Mouse (Mus musculus) liver, embryonic 11.5 days (tissue): ENCODE data around the gene Znhit1. TPM values are rescaled to one million over a fixed set of nuclear protein-coding genes. Genes with fewer than 3 reads are reported as not detected.
"Not testable (repeated sequence)": the region's sequence is repeated elsewhere in the genome, so short reads cannot be mapped to it uniquely, and the experiment has no call there.

Source experiments
- ATAC-seq: fragments of 200-750 bp; cut with Nextera tagmentation; replicated peaks from 2 replicates; pipeline ENCODE4 v1.8.0; 2017; ENCODE audit warnings: moderate number of reproducible peaks, mild to moderate bottlenecking, moderate TSS enrichment, moderate library complexity; ENCODE audit not compliant: low FRiP score
- DNase-seq: peaks from one replicate; pipeline ENCODE4 v3.0.0-alpha.2; 2017; ENCODE audit warnings: low spot score
- H3K27ac ChIP-seq: fragments of 300-500 bp; sonication (generic); 2 replicates; pipeline ENCODE4 v1.5.1; 2014; ENCODE audit warnings: mild to moderate bottlenecking, low read depth, low read length, control low read depth
- H3K27me3 ChIP-seq: fragments of 300-500 bp; sonication (generic); replicated peaks from 2 replicates; pipeline ENCODE4 v1.6.1; 2014; ENCODE audit warnings: low read length, mixed read lengths; ENCODE audit not compliant: control insufficient read depth, insufficient read depth
- H3K36me3 ChIP-seq: fragments of 300-500 bp; sonication (generic); 2 replicates; pipeline ENCODE4 v1.6.1; 2014; ENCODE audit warnings: mild to moderate bottlenecking, low read length, moderate library complexity, mixed read lengths; ENCODE audit not compliant: control insufficient read depth, insufficient read depth
- H3K4me1 ChIP-seq: fragments of 300-500 bp; sonication (generic); replicated peaks from 2 replicates; pipeline ENCODE4 v1.6.1; 2014; ENCODE audit warnings: low read length, mixed read lengths; ENCODE audit not compliant: control insufficient read depth, insufficient read depth
- H3K4me2 ChIP-seq: fragments of 300-500 bp; sonication (generic); 2 replicates; pipeline ENCODE4 v1.6.1; 2014; ENCODE audit warnings: mild to moderate bottlenecking, control low read depth, moderate library complexity
- H3K4me3 ChIP-seq: fragments of 300-500 bp; sonication (generic); 2 replicates; pipeline ENCODE4 v1.5.1; 2014; ENCODE audit warnings: low read depth, low read length, control low read depth
- H3K9ac ChIP-seq: fragments of 300-500 bp; sonication (generic); 2 replicates; pipeline ENCODE4 v1.6.1; 2014; ENCODE audit warnings: low read depth, low read length, control low read depth
- H3K9me3 ChIP-seq: fragments of 300-500 bp; sonication (generic); 2 replicates; pipeline ENCODE4 v1.6.1; 2016; ENCODE audit warnings: low read length, inconsistent platforms, mixed read lengths; ENCODE audit not compliant: control insufficient read depth
- WGBS: fragments of 180-500 bp; shearing (Covaris S2); extraction: QIAGEN DNeasy Blood & Tissue Kit; methylation state at CpG from one replicate; pipeline ENCODE4 v1.1.7; 2014; 5-methylcytosine and 5-hydroxymethylcytosine counted together
- polyA plus RNA-seq: library from polyadenylated mRNA; unstranded; fragments of >200 nt; fragmentation: Nextera tagmentation; extraction: Ambion mirVana; gene quantifications from 2 replicates; pipeline ENCODE4 v1.2.1, GENCODE M21; 2014

Znhit1 gene
- polyA plus RNA-seq, 1 experiment from 2014 or later = 97.2 TPM

- H3K36me3 ChIP-seq = no peaks in the 10 kb centered on the region
- H3K27me3 ChIP-seq = no peaks in the 10 kb centered on the region
- H3K9me3 ChIP-seq = no peaks in the 10 kb centered on the region
- peak overlapping the region; percentile 77 for H3K4me2 ChIP-seq
- DNase-seq (no peak), ATAC-seq (no peak; the same call in 1 of the 2 replicates)
- peak overlapping the region; percentile 56 for H3K4me3 ChIP-seq
- H3K9ac ChIP-seq = peak overlapping the region; percentile 36
- 2% methylated on average over 12 of the region's 12 CpGs for WGBS
- H3K4me1 ChIP-seq = peaks cover 8% of the 10 kb centered on the region
- H3K27ac ChIP-seq = peak overlapping the region; percentile 0; the same call in 1 of the 2 replicates
These were observed 34.3 kb downstream of the Znhit1 start for GRCm38 (mm10) chr5:136953440-136953951.

DNA sequence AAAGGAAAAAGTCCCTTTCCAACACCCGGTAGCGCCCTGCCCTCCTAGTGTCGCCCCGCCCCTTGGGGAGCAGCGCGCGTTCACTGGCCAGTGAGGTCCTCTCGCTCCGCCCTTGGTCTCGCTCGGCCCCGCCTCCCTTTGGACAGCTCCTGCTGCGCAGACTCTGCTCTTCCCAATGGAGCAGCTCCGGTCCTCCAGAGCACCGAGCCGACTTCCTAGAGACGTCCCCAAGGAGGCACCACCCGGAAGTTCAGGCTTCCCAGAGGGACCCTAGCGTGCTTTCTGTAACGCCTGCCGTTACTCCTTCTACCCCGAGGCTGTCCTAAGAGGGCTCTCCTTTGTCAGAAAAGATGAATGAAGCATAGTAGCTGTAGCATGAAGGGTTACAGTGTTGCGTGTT is 34.8 kb downstream of the Znhit1 start, which contains the start of gene Fis1:
TSS of gene Fis1 (plus strand) at position 261 of the 400 bp plus-strand sequence.
- Histone ChIP-seq H3K4me3 (peak within 1 kb of the TSS; percentile 56), H3K27ac (peak within 1 kb of the TSS; percentile 0; the same call in 1 of the 2 replicates), H3K36me3 (no peaks in the 10 kb centered on the region), H3K9ac (peak within 1 kb of the TSS; percentile 36), H3K4me2 (peak within 1 kb of the TSS; percentile 77), H3K9me3 (no peaks in the 10 kb centered on the region), H3K27me3 (no peaks in the 10 kb centered on the region), H3K4me1 (peaks cover 8% of the 10 kb centered on the region)
- 0% methylated on average over 23 of the region's 23 CpGs for WGBS
- ATAC-seq (peak; percentile 98), DNase-seq (peak; percentile 93)

DNA sequence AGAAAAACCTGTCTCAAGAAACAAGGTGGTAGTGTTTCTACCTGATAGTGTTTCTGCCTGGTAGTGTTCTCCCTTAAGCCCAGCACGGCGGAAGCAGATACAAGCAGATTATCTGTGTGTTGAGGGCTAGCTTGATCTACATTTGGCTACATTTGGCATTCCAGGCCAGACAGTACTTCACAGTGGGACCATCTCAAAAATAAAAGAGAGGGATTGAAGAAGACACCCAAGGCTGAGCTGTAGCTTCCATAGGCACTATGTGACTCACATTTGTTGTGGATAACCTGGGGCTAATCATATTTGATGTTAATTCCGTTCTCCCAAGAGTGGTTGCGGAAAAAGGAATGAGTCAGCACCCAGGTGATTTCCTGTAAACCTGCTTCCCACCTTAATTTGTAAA is 35.7 kb downstream of the Znhit1 start:
- Histone ChIP-seq H3K4me2 (peak overlapping the region; percentile 77), H3K27me3 (no peaks in the 10 kb centered on the region), H3K36me3 (no peaks in the 10 kb centered on the region), H3K4me1 (peaks cover 8% of the 10 kb centered on the region), H3K4me3 (no peak overlapping the region), H3K27ac (no peak overlapping the region), H3K9ac (no peak overlapping the region), H3K9me3 (no peaks in the 10 kb centered on the region)
- no peak for ATAC-seq
- no peak for DNase-seq
- WGBS = 63% methylated on average over 4 of the region's 4 CpGs

DNA sequence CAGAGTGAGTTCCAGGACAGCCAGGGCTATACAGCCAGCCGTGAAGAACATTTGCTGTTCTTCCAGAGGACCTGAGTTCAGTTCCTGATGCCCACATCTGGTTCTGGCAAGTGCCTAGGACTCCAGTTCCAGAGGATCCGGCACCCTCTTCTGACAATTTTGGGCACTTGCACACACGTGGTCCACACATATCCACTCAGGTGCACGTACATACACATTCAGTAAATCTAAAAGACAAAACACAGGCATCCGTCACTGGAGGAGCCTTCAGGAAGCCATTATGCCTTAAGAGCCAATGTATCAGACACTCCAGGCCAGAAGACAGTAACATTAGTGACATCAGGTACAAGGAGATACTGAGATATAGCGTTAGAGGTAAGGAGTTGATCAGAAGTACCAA is 37.3 kb downstream of the Znhit1 start:
- Histone ChIP-seq H3K4me2 (no peak overlapping the region), H3K27ac (no peak overlapping the region), H3K4me3 (no peak overlapping the region), H3K36me3 (no peaks in the 10 kb centered on the region), H3K9ac (no peak overlapping the region), H3K9me3 (no peaks in the 10 kb centered on the region), H3K4me1 (peaks cover 8% of the 10 kb centered on the region), H3K27me3 (no peaks in the 10 kb centered on the region)
- no peak for DNase-seq
- 89% methylated on average over 6 of the region's 6 CpGs for WGBS
- no peak for ATAC-seq

DNA sequence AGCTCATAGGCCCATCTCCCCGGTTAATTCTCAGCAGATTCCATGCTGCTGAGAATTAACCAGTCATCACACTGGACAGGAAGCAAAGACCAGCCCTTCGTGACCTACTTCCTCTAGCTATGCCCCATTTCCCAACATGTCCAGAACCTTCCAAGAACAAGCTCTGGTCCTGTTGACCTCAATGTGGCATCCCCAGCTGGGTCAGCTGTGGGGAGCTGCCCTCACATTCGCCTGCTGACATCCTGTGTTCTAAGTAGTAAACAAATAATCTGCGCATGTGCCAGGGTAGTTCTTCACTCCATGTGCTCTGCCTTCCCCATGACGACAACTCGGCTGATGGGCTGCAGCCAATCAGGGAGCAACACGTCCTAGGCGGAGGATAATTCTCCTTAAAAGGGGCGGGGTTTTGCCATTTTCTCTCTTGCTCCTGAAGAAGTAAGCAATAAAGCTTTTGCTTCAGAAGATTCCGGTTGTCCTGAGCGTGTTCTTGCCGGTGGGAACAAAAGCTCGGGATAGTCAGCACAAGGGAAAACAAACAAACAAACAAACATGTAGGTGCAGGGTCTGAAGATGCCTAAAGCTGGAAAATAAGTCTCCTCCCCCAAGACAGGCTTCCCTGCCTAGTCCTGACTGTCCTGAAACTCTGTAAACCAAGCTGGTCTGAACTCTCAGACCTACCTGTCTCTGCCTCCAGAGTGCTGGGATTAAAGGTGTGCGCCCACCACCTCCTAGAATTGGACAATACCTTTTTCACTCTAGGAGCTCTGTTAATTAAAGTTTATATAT is 38.1 kb downstream of the Znhit1 start:
- WGBS = 83% methylated on average over 14 of the region's 14 CpGs

DNA sequence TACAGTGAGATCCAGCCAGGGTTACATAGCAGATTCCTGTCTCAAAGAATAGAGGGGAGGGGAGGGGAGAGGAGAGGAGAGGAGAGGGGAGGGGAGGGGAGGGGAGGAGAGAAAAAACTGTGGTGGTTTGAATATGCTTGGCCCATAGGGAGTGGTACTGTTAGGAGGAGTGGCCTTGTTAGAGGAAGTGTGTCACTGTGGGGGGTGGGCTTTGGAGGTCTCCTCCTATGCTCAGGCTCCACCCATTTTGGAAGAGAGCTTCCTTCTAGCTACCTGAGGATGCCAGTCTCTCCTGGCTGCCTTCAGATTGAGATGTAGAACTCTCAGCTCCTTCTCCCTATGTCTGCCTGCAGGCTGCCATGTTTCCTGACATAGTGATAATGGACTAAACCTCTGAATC is 39.9 kb downstream of the Znhit1 start:
- H3K36me3 ChIP-seq = no peaks in the 10 kb centered on the region
- no peak overlapping the region for H3K4me2 ChIP-seq
- ATAC-seq = no peak
- H3K9me3 ChIP-seq = no peaks in the 10 kb centered on the region
- no peak for DNase-seq
- no peaks in the 10 kb centered on the region for H3K4me1 ChIP-seq
- H3K27me3 ChIP-seq = no peaks in the 10 kb centered on the region
- no peak overlapping the region for H3K27ac ChIP-seq
- no peak overlapping the region for H3K4me3 ChIP-seq
- no peak overlapping the region for H3K9ac ChIP-seq

More for the DNA sequence above, 38.1 kb downstream of the Znhit1 start:
- H3K27ac ChIP-seq, H3K4me1 ChIP-seq, DNase-seq, H3K9ac ChIP-seq, H3K4me2 ChIP-seq, H3K9me3 ChIP-seq, H3K4me3 ChIP-seq, H3K36me3 ChIP-seq, H3K27me3 ChIP-seq, ATAC-seq: not testable (repeated sequence)

GRCm38 (mm10) chr5:136945084-136945483 is 42.7 kb downstream of the Znhit1 start:
- no peak for ATAC-seq
- H3K27ac ChIP-seq = no peak overlapping the region
- H3K36me3 ChIP-seq = no peaks in the 10 kb centered on the region
- H3K4me2 ChIP-seq = no peak overlapping the region
- no peaks in the 10 kb centered on the region for H3K27me3 ChIP-seq
- H3K9me3 ChIP-seq = no peaks in the 10 kb centered on the region
- H3K4me3 ChIP-seq = no peak overlapping the region
- H3K9ac ChIP-seq = no peak overlapping the region
- 75% methylated on average over 12 of the region's 12 CpGs for WGBS
- H3K4me1 ChIP-seq = 0 out of 2 replicates have a peak, but pooled peaks cover 2% of the 10 kb centered on the region
- DNase-seq = no peak

DNA sequence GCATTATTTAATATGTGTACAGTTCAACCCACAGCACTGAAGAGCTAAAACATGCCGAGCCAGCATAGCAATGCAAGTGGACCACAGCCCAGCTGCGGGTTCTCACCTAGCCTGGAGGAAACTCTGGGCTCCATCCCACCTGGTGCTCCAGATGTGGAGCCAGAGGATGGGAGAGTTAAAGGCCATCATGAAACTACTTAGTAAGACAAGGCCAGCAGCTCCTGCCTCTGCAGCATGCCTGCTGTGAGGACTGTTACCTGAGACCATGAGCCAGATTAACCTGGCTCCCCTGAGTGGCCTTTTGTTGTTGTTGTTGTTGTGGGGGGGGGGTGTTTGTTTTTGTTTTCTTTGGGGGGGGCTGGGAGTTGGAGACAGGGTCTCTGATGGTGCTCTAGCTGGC is 44.4 kb downstream of the Znhit1 start:
- no peak for ATAC-seq
- H3K9ac ChIP-seq = no peak overlapping the region

DNA sequence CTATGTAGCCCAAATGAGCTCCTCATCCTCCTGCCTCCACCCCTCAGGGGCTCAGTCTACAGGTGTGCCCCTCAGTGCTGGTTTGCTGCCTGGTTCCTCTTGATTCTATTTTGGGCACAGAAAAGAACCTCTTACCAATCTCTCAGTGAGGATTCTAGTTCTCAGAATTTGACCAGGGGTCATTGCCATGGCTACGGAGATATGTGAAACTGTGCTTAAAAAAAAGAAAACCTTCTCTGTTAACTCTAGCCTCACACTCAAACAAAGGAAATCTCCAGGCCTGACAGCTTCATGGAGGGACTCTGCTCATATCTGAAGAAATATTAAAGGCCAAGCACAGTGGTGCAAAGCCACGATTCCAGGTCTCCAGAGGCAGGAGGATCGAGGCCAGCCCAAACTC is 45.0 kb downstream of the Znhit1 start:
- ATAC-seq (no peak), DNase-seq (no peak)
- Histone ChIP-seq H3K9me3 (no peaks in the 10 kb centered on the region), H3K4me3 (no peak overlapping the region), H3K27ac (no peak overlapping the region), H3K36me3 (no peaks in the 10 kb centered on the region), H3K27me3 (no peaks in the 10 kb centered on the region), H3K9ac (no peak overlapping the region), H3K4me2 (no peak overlapping the region), H3K4me1 (0 out of 2 replicates have a peak, but pooled peaks cover 2% of the 10 kb centered on the region)
- 72% methylated on average over 3 of the region's 3 CpGs for WGBS

More for the DNA sequence above, 44.4 kb downstream of the Znhit1 start:
- Histone ChIP-seq H3K9me3 (no peaks in the 10 kb centered on the region), H3K4me1 (0 out of 2 replicates have a peak, but pooled peaks cover 2% of the 10 kb centered on the region), H3K4me3 (no peak overlapping the region), H3K4me2 (no peak overlapping the region), H3K36me3 (no peaks in the 10 kb centered on the region), H3K27ac (no peak overlapping the region), H3K27me3 (no peaks in the 10 kb centered on the region)
- DNase-seq = no peak
- WGBS = 75% methylated on average over 2 of the region's 2 CpGs
